Mouse (Mus musculus) cerebellum, adult 2 months (tissue): ENCODE results near the gene Bid. TPM values are rescaled to one million over a fixed set of nuclear protein-coding genes. Genes with fewer than 3 reads are reported as not detected.

Experiments used
- DNase-seq, 2 experiments: peaks; one replicate each; pipeline ENCODE4 v3.0.0; 2021
- H3K27ac ChIP-seq: fragments of 200-500 bp; 2 replicates; pipeline ENCODE4 v1.5.1; 2012; ENCODE audit warnings: low read length, control low read depth, inconsistent platforms; ENCODE audit not compliant: insufficient read depth
- H3K27me3 ChIP-seq: fragments of 200-500 bp; 2 replicates; pipeline ENCODE4 v1.6.1; 2012; ENCODE audit warnings: inconsistent platforms, mild to moderate bottlenecking, low read length, moderate library complexity; ENCODE audit not compliant: control insufficient read depth, insufficient read depth
- H3K4me1 ChIP-seq: fragments of 200-500 bp; 2 replicates; pipeline ENCODE4 v1.6.1; 2011; ENCODE audit warnings: low read length; ENCODE audit not compliant: control insufficient read depth, insufficient read depth
- H3K4me3 ChIP-seq: fragments of 200-500 bp; replicated peaks from 2 replicates; pipeline ENCODE3; 2011; ENCODE audit warnings: mild to moderate bottlenecking, low read depth, low read length, control low read depth; ENCODE audit not compliant: insufficient read depth
- CTCF ChIP-seq: fragments of 200-500 bp; IDR thresholded peaks from 2 replicates; pipeline ENCODE4 v1.5.1; 2011; ENCODE audit warnings: low read depth, mild to moderate bottlenecking, control low read depth, low read length, moderate library complexity, borderline replicate concordance; ENCODE audit not compliant: insufficient read depth
- POLR2A ChIP-seq: fragments of 200-500 bp; IDR thresholded peaks from 2 replicates; pipeline ENCODE4 v1.6.1; 2011; ENCODE audit warnings: low read length, control low read depth, borderline replicate concordance; ENCODE audit not compliant: insufficient read depth
- WGBS: fragments of 180-500 bp; shearing (Covaris S2); methylation state at CpG from one replicate; pipeline ENCODE4 v1.1.7; 2018; 5-methylcytosine and 5-hydroxymethylcytosine counted together
- polyA plus RNA-seq: library from polyadenylated mRNA; depleted of rRNA; stranded (reverse); fragments of >200 nt; gene quantifications from 2 replicates; pipeline ENCODE4 v1.2.3, GENCODE M21; 2012

The Bid gene
- polyA plus RNA-seq, 1 experiment = 7.9 TPM

DNA sequence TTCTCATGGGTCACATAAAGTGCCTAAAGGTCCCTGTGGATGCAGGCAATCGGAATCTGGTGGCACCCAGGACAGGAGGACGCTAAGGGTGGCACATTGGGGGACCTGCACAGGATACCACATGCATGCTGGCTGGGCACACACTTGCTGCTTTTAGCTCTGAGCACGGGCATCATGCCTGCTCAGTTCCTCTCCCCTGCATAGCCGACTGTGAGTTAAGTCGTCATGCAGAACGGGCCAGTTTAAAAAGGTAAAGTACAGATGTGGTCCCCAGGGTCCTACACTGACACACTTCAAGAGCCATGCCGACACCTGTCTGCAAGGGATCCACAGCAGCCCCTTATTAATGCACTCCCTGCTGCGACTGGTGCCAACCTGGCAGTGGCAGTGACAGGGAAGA is 37.6 kb upstream of the Bid start:
- Histone ChIP-seq H3K4me1 (no peaks in the 10 kb centered on the region), H3K4me3 (no peak overlapping the region), H3K27ac (no peak overlapping the region), H3K27me3 (no peaks in the 10 kb centered on the region)
- no peak for DNase-seq
- TF ChIP-seq POLR2A (no peak), CTCF (no peak)
- WGBS = 85% methylated on average over 8 of the region's 8 CpGs

- Histone ChIP-seq H3K4me1 (no peaks in the 10 kb centered on the region), H3K27ac (no peak overlapping the region), H3K27me3 (no peaks in the 10 kb centered on the region), H3K4me3 (no peak overlapping the region)
- WGBS = 89% methylated on average over 6 of the region's 6 CpGs
- TF ChIP-seq POLR2A = no peak
- no peak for DNase-seq
Measured at GRCm38 (mm10) chr6:120952475-120952874, 35.8 kb upstream of the Bid start.

DNA sequence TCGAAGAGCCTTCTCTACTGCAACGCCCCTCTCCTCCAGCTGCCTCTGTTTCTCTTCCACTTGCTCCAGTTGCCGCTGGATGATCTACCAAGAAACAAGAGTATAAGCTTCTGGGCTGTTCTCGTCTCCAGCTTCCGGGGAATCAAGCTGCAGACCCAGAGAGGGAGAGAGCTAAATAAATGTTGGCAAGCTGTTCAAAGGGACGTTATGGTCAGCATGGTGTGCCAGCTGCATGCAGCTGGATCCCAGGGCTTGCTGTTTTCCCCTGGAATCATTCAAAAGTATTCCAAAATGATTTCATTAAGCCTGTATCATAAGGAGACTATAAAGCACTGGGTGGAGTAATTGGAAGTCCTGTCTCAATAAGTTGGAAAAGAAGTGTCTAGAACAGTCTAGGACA is 34.7 kb upstream of the Bid start:
- H3K4me3 ChIP-seq = no peak overlapping the region
- 81% methylated on average over 6 of the region's 6 CpGs for WGBS
- TF ChIP-seq POLR2A (no peak), CTCF (no peak)
- H3K27ac ChIP-seq = no peak overlapping the region
- H3K27me3 ChIP-seq = no peaks in the 10 kb centered on the region
- H3K4me1 ChIP-seq = no peaks in the 10 kb centered on the region
- DNase-seq = no peak

GRCm38 (mm10) chr6:120945510-120945909 is 28.9 kb upstream of the Bid start:
- H3K27ac ChIP-seq = no peak overlapping the region
- TF ChIP-seq POLR2A = no peak
- no peak for TF ChIP-seq CTCF
- H3K4me1 ChIP-seq = no peaks in the 10 kb centered on the region
- H3K27me3 ChIP-seq = no peaks in the 10 kb centered on the region
- no peak for DNase-seq
- WGBS = 96% methylated on average over 9 of the region's 9 CpGs
- no peak overlapping the region for H3K4me3 ChIP-seq

DNA sequence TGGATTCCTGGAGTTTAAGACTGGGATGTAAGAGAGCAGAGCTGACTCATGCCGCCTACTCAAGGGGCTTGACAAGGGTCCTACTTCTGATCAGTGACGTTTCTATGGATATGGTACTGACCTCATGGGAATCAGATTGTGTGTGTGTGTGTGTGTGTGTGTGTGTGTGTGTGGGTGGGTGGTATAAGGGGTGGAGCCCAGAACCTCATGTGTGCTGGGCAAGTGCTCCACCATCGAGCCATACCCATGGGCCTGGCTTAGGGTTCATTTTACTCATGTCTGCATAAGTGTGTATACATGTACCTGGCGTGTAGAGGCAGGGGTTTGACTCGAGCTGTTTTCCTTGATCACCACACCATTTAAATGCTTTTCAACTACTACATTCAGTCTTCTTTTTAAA is 27.3 kb upstream of the Bid start:
- TF ChIP-seq POLR2A = no peak
- no peak for TF ChIP-seq CTCF
- Histone ChIP-seq H3K27me3 (no peaks in the 10 kb centered on the region), H3K4me3 (no peak overlapping the region), H3K4me1 (no peaks in the 10 kb centered on the region), H3K27ac (no peak overlapping the region)
- 86% methylated on average over 5 of the region's 5 CpGs for WGBS
- no peak for DNase-seq

DNA sequence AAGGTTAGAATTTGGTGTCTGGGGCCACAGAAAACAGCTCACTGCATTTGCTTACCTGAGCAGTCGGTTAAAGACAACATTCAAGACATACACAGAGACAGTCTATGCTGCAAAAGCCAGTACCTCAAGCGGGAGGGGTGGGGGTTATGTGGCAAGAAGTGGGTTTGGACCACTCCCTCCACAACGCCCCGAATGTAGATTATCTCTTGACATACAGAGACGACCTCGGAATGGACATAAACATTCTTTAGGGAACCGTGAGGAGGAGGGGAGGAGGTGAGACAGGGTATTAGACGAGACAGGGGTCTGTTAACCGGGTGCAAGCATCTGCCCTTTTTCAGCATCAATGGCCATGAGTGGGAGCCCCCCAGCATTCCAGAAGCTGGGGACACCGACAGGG is 26.9 kb upstream of the Bid start:
- DNase-seq = no peak
- Histone ChIP-seq H3K4me1 (no peaks in the 10 kb centered on the region), H3K4me3 (no peak overlapping the region), H3K27me3 (no peaks in the 10 kb centered on the region), H3K27ac (no peak overlapping the region)
- 87% methylated on average over 10 of the region's 10 CpGs for WGBS
- TF ChIP-seq CTCF (no peak), POLR2A (no peak)

DNA sequence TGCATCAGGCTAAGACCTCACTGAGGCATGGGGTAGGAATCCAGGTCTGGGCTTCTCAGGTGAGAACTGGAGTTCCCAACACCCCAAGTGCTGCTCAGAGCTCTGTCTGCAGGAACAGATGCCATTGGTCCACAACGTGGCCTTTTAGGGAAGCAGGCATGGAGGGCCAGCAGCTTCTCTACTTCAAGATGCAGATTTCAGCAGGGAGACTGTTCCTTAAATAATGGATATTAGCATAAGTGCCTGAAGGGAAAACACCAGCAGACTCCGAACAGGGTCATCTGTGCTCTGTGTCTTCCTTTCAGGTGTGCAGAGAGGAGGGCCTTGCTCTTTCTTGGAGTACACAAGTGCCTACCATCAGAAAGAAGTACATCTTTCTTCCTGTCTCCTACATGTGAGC is 26.4 kb upstream of the Bid start:
- 88% methylated on average over 2 of the region's 2 CpGs for WGBS
- TF ChIP-seq POLR2A (no peak), CTCF (no peak)

GRCm38 (mm10) chr6:120941575-120941974 is 24.9 kb upstream of the Bid start:
- Histone ChIP-seq H3K4me1 (no peaks in the 10 kb centered on the region), H3K27me3 (no peaks in the 10 kb centered on the region), H3K4me3 (no peak overlapping the region), H3K27ac (no peak overlapping the region)
- TF ChIP-seq POLR2A (no peak), CTCF (no peak)
- 77% methylated on average over 13 of the region's 13 CpGs for WGBS
- no peak for DNase-seq

More for the DNA sequence above, 26.4 kb upstream of the Bid start:
- no peaks in the 10 kb centered on the region for H3K27me3 ChIP-seq
- DNase-seq = no peak
- H3K4me3 ChIP-seq = no peak overlapping the region
- no peaks in the 10 kb centered on the region for H3K4me1 ChIP-seq
- no peak overlapping the region for H3K27ac ChIP-seq
